Mouse (Mus musculus) megakaryocyte, embryonic 14.5 days (primary cell): ENCODE measurements around the gene Selenof.

Source experiments
- FLI1 ChIP-seq: IDR thresholded peaks from 2 replicates; pipeline ENCODE4 v1.6.1; 2012; ENCODE audit warnings: low read length, inconsistent platforms, mixed read lengths
- GATA1 ChIP-seq: IDR thresholded peaks from 3 replicates; pipeline ENCODE4 v1.6.1; 2012; ENCODE audit warnings: mixed read lengths, low read length, inconsistent platforms, borderline replicate concordance

DNA sequence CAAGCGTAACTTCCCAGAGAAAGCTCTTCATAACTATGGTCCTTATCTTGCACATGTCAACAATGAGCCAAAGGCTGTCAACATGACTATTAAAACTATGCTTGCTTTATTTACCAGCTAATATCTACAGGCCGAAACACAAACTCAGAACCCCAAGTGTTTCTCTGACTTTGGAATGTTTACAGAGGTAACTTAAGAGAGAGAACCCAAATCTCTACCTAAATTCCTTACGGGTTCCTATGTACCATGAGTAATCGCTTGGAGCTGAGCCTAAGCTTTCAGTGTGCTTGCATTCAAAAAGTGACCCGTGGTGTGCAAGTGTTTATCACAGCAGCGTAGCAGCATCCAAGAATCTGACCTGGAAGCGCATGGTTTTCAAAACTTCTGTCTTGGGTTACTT lies 4.9 kb upstream of the Selenof start:
- no peak for TF ChIP-seq GATA1
- TF ChIP-seq FLI1, result no peak
